Mouse (Mus musculus): ENCODE data around the gene Bcl9. TPM values are rescaled to one million over a fixed set of nuclear protein-coding genes. Genes with fewer than 3 reads are reported as not detected.

The Bcl9 gene
- 86.4 and 89.0 TPM in 2 replicates for polyA plus RNA-seq (2015; fragmentation: Nextera tagmentation; extraction: Ambion mirVana)

GRCm38 (mm10) chr3:97297553-97298432 lies at the start of gene Bcl9:
Bcl9 (minus strand) TSS chr3:97297917.
- Histone ChIP-seq H3K4me2 (peak within 1 kb of the TSS; percentile 79), H3K4me3 (peak within 1 kb of the TSS; percentile 62), H3K9ac (peak within 1 kb of the TSS; percentile 77), H3K4me1 (replicated peaks) (peaks cover 48% of the 10 kb centered on the region), H3K27ac (peak within 1 kb of the TSS; percentile 98), H3K36me3 (no peaks in the 10 kb centered on the region), H3K9me3 (0 out of 2 replicates have a peak, but pooled peaks cover 3% of the 10 kb centered on the region), H3K27me3 (no peaks in the 10 kb centered on the region)
- under 1% methylated on average over 21 of the region's 21 CpGs for WGBS
- ATAC-seq (ENCODE audit: low FRiP score) = peak; percentile 90

DNA sequence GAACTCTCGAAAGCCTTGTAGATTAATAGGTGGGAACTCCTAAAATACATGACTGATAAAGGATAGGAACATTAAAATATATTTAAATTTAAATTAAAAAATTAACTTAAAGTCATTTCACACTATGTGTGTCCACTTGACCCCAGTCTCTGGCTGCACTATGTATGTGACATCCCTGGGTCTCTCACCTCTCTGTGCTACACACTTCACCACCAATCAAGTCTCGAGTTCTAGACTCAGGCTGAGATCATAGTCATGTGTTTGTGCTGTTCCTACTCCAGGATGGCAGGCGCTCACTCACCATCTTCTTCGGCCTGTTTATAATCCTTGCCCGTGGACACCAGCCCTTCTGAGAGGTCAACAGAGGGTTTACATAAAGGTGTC lies 41.5 kb upstream of the Bcl9 start:
- H3K9me3 ChIP-seq = no peaks in the 10 kb centered on the region
- no peak overlapping the region for H3K9ac ChIP-seq
- no peak overlapping the region for H3K4me3 ChIP-seq
- H3K27ac ChIP-seq = no peak overlapping the region
- no peak for ATAC-seq (ENCODE audit: low FRiP score)
- no peak overlapping the region for H3K4me2 ChIP-seq
- H3K27me3 ChIP-seq = no peaks in the 10 kb centered on the region
- no peaks in the 10 kb centered on the region for H3K36me3 ChIP-seq
- WGBS = 77% methylated on average over 5 of the region's 5 CpGs
- H3K4me1 ChIP-seq (replicated peaks) = peaks cover 21% of the 10 kb centered on the region

- H3K4me2 ChIP-seq = 0 out of 2 replicates have a peak overlapping the region, but pooled peaks have one; percentile 30
- no peak overlapping the region for H3K4me3 ChIP-seq
- 25% methylated on average over 13 of the region's 13 CpGs for WGBS
- H3K9ac ChIP-seq = no peak overlapping the region
- no peaks in the 10 kb centered on the region for H3K27me3 ChIP-seq
- peak; percentile 79 for ATAC-seq (ENCODE audit: low FRiP score)
- H3K9me3 ChIP-seq = no peaks in the 10 kb centered on the region
- H3K36me3 ChIP-seq = no peaks in the 10 kb centered on the region
- peaks cover 24% of the 10 kb centered on the region for H3K4me1 ChIP-seq (replicated peaks)
- H3K27ac ChIP-seq = no peak overlapping the region
Measured at GRCm38 (mm10) chr3:97338522-97339192, 40.9 kb upstream of the Bcl9 start.

DNA sequence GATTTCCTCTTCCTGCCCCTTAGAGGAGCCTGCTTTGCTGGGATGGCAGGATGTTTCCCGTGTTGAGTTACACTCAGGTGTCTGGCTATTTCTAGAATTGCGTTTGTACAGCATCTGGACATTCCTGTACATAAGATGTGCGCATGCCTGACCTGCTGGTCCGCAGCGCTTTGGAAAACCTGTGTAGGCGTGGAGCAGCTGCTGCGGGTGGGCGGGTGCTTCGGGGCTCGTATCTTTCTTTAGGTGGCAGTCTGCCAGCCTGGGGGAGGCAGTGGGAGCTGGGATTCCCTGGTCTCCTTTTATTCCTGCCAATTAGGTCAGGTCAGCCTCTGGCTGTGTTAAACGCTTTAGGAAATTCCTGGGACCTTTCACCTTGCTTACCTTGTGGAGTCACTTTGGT lies 39.6 kb upstream of the Bcl9 start:
- ATAC-seq (ENCODE audit: low FRiP score) = no peak
- Histone ChIP-seq H3K4me1 (replicated peaks) (peaks cover 24% of the 10 kb centered on the region), H3K36me3 (no peaks in the 10 kb centered on the region), H3K9ac (no peak overlapping the region), H3K27me3 (no peaks in the 10 kb centered on the region), H3K27ac (no peak overlapping the region), H3K4me3 (no peak overlapping the region), H3K4me2 (no peak overlapping the region), H3K9me3 (no peaks in the 10 kb centered on the region)
- 46% methylated on average over 11 of the region's 11 CpGs for WGBS

DNA sequence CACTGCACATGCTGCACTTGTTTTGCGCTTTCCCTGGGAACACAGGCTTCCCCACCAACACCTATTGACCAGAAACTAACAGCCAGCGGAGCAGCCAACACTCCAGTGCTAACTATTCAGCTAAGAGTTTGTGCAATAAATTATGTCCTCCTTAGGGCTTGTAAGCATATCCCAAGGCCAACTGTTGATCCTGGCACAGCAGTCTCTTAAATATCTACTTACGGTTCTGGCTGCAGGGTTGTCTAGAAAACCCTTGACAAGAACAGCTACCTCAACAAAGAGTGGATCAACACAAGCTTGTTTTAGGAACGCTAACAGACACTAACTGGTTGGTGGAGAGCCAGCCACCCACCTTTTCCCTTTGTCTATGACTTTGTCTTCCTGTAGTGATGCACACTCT lies 38.6 kb upstream of the Bcl9 start:
- no peak overlapping the region for H3K9ac ChIP-seq
- no peaks in the 10 kb centered on the region for H3K36me3 ChIP-seq
- H3K4me1 ChIP-seq (replicated peaks) = peaks cover 24% of the 10 kb centered on the region
- no peak overlapping the region for H3K27ac ChIP-seq
- WGBS = 78% methylated on average over 4 of the region's 4 CpGs
- H3K27me3 ChIP-seq = no peaks in the 10 kb centered on the region
- no peak overlapping the region for H3K4me3 ChIP-seq
- no peaks in the 10 kb centered on the region for H3K9me3 ChIP-seq
- no peak overlapping the region for H3K4me2 ChIP-seq
- no peak for ATAC-seq (ENCODE audit: low FRiP score)

DNA sequence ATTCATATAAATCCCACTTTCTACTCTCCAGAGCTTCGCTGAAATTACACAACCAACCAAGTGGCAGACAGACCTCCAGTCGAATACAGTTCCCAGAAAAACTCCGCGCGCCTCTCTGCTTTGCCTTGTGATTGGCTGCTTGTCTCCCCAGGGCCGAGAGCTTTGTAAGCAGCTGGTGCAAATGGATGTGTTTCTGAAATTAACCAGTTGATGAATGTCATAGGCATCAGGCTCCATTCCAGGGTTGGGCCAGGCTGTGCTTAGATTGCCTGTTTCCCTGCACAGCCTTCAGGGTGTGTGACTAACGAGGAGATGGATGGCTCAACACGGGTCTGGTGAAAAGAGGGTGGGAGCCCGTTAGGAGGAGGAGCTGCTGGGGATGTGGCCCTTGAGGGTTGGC lies 36.9 kb upstream of the Bcl9 start:
- Histone ChIP-seq H3K27me3 (no peaks in the 10 kb centered on the region), H3K4me2 (no peak overlapping the region), H3K4me1 (replicated peaks) (peaks cover 24% of the 10 kb centered on the region), H3K9me3 (no peaks in the 10 kb centered on the region), H3K36me3 (no peaks in the 10 kb centered on the region), H3K27ac (no peak overlapping the region), H3K4me3 (no peak overlapping the region), H3K9ac (no peak overlapping the region)
- peak; percentile 75 for ATAC-seq (ENCODE audit: low FRiP score)
- 22% methylated on average over 9 of the region's 9 CpGs for WGBS

DNA sequence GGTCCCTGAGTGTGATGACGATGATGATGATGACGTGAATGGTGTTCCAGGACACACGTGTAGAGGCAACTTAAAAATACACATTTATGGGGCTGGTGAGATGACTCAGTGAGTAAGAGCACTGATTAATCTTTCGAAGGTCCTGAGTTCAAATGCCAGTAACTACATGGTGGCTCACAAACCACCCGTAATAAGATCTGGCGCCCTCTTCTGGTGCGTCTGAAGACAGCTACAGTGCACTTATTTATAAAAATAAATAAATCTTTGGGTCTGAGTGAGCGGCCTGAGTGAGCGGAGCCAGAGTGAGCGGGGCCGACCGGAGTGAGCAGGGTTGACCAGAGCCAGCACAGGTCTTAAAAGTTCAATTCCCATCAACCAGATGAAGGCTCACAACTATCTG lies 34.5 kb upstream of the Bcl9 start:
- H3K9ac ChIP-seq = no peak overlapping the region
- H3K36me3 ChIP-seq = no peaks in the 10 kb centered on the region
- no peak overlapping the region for H3K27ac ChIP-seq
- no peak overlapping the region for H3K4me3 ChIP-seq
- no peaks in the 10 kb centered on the region for H3K27me3 ChIP-seq
- H3K4me2 ChIP-seq = no peak overlapping the region
- WGBS = 88% methylated on average over 12 of the region's 12 CpGs
- no peak for ATAC-seq (ENCODE audit: low FRiP score)
- no peaks in the 10 kb centered on the region for H3K9me3 ChIP-seq
- peaks cover 12% of the 10 kb centered on the region for H3K4me1 ChIP-seq (replicated peaks)

DNA sequence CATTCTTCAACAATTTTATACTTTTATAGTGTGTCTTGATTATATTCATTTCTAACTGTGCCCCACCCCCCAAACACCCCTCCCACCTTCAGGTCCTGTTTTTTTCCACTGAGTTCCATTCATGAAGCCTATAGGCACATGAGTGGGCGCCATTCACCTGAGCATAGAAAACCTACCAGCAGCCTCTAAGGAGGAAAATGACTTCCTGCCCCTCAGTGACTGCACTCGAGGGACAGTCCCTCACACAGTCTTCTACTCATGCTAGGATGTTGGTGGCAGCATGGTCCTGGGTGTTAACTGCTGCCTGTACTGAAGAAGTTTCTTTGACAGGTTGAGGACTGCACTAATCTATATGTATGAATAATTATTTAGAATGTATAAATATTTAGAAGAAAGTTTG lies 30.1 kb upstream of the Bcl9 start:
- no peaks in the 10 kb centered on the region for H3K9me3 ChIP-seq
- peaks cover 4% of the 10 kb centered on the region for H3K27me3 ChIP-seq
- no peak overlapping the region for H3K27ac ChIP-seq
- H3K4me2 ChIP-seq = no peak overlapping the region
- H3K4me1 ChIP-seq (replicated peaks) = peaks cover 20% of the 10 kb centered on the region
- no peak for ATAC-seq (ENCODE audit: low FRiP score)
- 96% methylated on average over 2 of the region's 2 CpGs for WGBS
- H3K36me3 ChIP-seq = no peaks in the 10 kb centered on the region
- H3K4me3 ChIP-seq = no peak overlapping the region
- no peak overlapping the region for H3K9ac ChIP-seq

DNA sequence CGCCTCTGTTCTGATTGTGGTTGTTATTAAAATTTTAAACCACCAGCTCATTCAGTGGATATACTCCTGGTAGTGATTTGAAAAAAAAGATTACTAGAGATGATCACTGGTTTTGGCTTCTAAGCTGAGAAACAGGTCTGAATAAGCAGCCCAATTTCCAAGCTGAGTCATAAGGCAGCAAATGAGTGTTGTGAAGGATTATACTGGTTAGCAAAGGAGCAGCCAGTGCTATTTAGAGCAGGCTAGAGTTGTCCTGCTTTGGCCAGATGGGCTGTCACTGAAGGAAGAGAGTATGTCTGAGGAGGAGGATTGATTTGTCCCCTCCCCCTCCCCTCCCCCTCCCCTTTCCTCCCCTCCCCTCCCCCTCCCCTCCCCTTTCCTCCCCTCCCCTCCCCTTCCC lies 29.6 kb upstream of the Bcl9 start:
- H3K4me2 ChIP-seq = no peak overlapping the region
- H3K9ac ChIP-seq = no peak overlapping the region
- no peaks in the 10 kb centered on the region for H3K36me3 ChIP-seq
- H3K4me3 ChIP-seq = no peak overlapping the region
- peaks cover 20% of the 10 kb centered on the region for H3K4me1 ChIP-seq (replicated peaks)
- H3K9me3 ChIP-seq = no peaks in the 10 kb centered on the region
- ATAC-seq (ENCODE audit: low FRiP score) = no peak
- no peak overlapping the region for H3K27ac ChIP-seq
- 98% methylated on average over 1 of the region's 1 CpGs for WGBS
- peaks cover 6% of the 10 kb centered on the region for H3K27me3 ChIP-seq

GRCm38 (mm10) chr3:97325621-97326345 lies 28.1 kb upstream of the Bcl9 start:
- no peak for ATAC-seq (ENCODE audit: low FRiP score)
- Histone ChIP-seq H3K9me3 (no peaks in the 10 kb centered on the region), H3K27ac (no peak overlapping the region), H3K4me3 (no peak overlapping the region), H3K4me1 (replicated peaks) (peaks cover 20% of the 10 kb centered on the region), H3K27me3 (peaks cover 6% of the 10 kb centered on the region), H3K9ac (no peak overlapping the region), H3K36me3 (no peaks in the 10 kb centered on the region), H3K4me2 (no peak overlapping the region)
- 42% methylated on average over 15 of the region's 15 CpGs for WGBS

GRCm38 (mm10) chr3:97324046-97324445 lies 26.3 kb upstream of the Bcl9 start:
- peaks cover 7% of the 10 kb centered on the region for H3K27me3 ChIP-seq
- 22% methylated on average over 17 of the region's 17 CpGs for WGBS
- H3K9ac ChIP-seq = 0 out of 2 replicates have a peak overlapping the region, but pooled peaks have one; percentile 49
- H3K27ac ChIP-seq = no peak overlapping the region
- H3K4me3 ChIP-seq = peak overlapping the region; percentile 11; the same call in 1 of the 2 replicates
- peak; percentile 67; the same call in 1 of the 2 replicates for ATAC-seq (ENCODE audit: low FRiP score)
- H3K4me2 ChIP-seq = peak overlapping the region; percentile 48
- no peaks in the 10 kb centered on the region for H3K36me3 ChIP-seq
- no peaks in the 10 kb centered on the region for H3K9me3 ChIP-seq
- peaks cover 20% of the 10 kb centered on the region for H3K4me1 ChIP-seq (replicated peaks)

GRCm38 (mm10) chr3:97317302-97317701 lies 19.6 kb upstream of the Bcl9 start:
- Histone ChIP-seq H3K4me2 (no peak overlapping the region), H3K27ac (no peak overlapping the region), H3K9me3 (no peaks in the 10 kb centered on the region), H3K4me3 (no peak overlapping the region), H3K27me3 (peaks cover 7% of the 10 kb centered on the region; the same call in 1 of the 2 replicates), H3K4me1 (replicated peaks) (peaks cover 10% of the 10 kb centered on the region), H3K9ac (no peak overlapping the region), H3K36me3 (no peaks in the 10 kb centered on the region)
- 82% methylated on average over 3 of the region's 3 CpGs for WGBS
- ATAC-seq (ENCODE audit: low FRiP score) = no peak
